Mouse (Mus musculus) midbrain, postnatal 0 days (tissue): ENCODE measurements around the gene Abcf2. TPM values are rescaled to one million over a fixed set of nuclear protein-coding genes. Genes with fewer than 3 reads are reported as not detected.

ENCODE experiments used
- ATAC-seq: fragments of 200-750 bp; cut with Nextera tagmentation; 2 replicates; pipeline ENCODE4 v1.8.0; 2017; ENCODE audit warnings: moderate number of reproducible peaks, mild to moderate bottlenecking, moderate TSS enrichment, moderate library complexity; ENCODE audit not compliant: low FRiP score
- DNase-seq: peaks from one replicate; pipeline ENCODE4 v3.0.0-alpha.2; 2015; ENCODE audit warnings: low spot score
- H3K27ac ChIP-seq: fragments of 300-500 bp; sonication (generic); 2 replicates; pipeline ENCODE4 v1.5.1; 2014; ENCODE audit warnings: low read depth, mild to moderate bottlenecking, low read length, mixed read lengths
- H3K27me3 ChIP-seq: fragments of 300-500 bp; sonication (generic); 2 replicates; pipeline ENCODE4 v1.6.1; 2014; ENCODE audit warnings: low read length, control low read depth, mixed read lengths; ENCODE audit not compliant: insufficient read depth
- H3K36me3 ChIP-seq: fragments of 300-500 bp; sonication (generic); 2 replicates; pipeline ENCODE4 v1.6.1; 2014; ENCODE audit warnings: low read length, control low read depth, mixed read lengths; ENCODE audit not compliant: insufficient read depth
- H3K4me1 ChIP-seq: fragments of 300-500 bp; sonication (generic); 2 replicates; pipeline ENCODE4 v1.6.1; 2014; ENCODE audit warnings: mild to moderate bottlenecking, control low read depth, antibody characterized with exemption, low read length, mixed read lengths; ENCODE audit not compliant: insufficient read depth
- H3K4me2 ChIP-seq: fragments of 300-500 bp; sonication (generic); 2 replicates; pipeline ENCODE4 v1.6.1; 2014; ENCODE audit warnings: low read depth, mild to moderate bottlenecking, low read length, mixed read lengths; ENCODE audit not compliant: poor library complexity, severe bottlenecking
- H3K4me3 ChIP-seq: fragments of 300-500 bp; sonication (generic); 2 replicates; pipeline ENCODE4 v1.5.1; 2014; ENCODE audit warnings: low read depth, mild to moderate bottlenecking, low read length, moderate library complexity
- H3K9ac ChIP-seq: fragments of 300-500 bp; sonication (generic); replicated peaks from 2 replicates; pipeline ENCODE4 v1.6.1; 2014; ENCODE audit warnings: mild to moderate bottlenecking, low read length, moderate library complexity, mixed read lengths; ENCODE audit not compliant: poor library complexity, severe bottlenecking
- H3K9me3 ChIP-seq: fragments of 300-500 bp; sonication (generic); 2 replicates; pipeline ENCODE4 v1.6.1; 2016; ENCODE audit warnings: low read length, control low read depth
- CTCF ChIP-seq: IDR thresholded peaks from 2 replicates; pipeline ENCODE4 v1.5.1; 2016; ENCODE audit warnings: antibody characterized with exemption, mild to moderate bottlenecking
- WGBS: fragments of 180-500 bp; shearing (Covaris S2); extraction: QIAGEN DNeasy Blood & Tissue Kit; methylation state at CpG from one replicate; pipeline ENCODE4 v1.1.7; 2014; 5-methylcytosine and 5-hydroxymethylcytosine counted together
- polyA plus RNA-seq: library from polyadenylated mRNA; unstranded; fragments of >200 nt; fragmentation: Nextera tagmentation; extraction: Ambion mirVana; gene quantifications from 2 replicates; pipeline ENCODE4 v1.2.1, GENCODE M21; 2015
- total RNA-seq: library from RNA; depleted of rRNA; stranded (reverse); fragments of >200 nt; gene quantifications from 2 replicates; pipeline ENCODE4 v1.2.3, GENCODE M21; 2014

The Abcf2 gene
- total and polyA plus RNA-seq, 2 experiments from 2014 or later = 55.9 to 58.2 TPM

DNA sequence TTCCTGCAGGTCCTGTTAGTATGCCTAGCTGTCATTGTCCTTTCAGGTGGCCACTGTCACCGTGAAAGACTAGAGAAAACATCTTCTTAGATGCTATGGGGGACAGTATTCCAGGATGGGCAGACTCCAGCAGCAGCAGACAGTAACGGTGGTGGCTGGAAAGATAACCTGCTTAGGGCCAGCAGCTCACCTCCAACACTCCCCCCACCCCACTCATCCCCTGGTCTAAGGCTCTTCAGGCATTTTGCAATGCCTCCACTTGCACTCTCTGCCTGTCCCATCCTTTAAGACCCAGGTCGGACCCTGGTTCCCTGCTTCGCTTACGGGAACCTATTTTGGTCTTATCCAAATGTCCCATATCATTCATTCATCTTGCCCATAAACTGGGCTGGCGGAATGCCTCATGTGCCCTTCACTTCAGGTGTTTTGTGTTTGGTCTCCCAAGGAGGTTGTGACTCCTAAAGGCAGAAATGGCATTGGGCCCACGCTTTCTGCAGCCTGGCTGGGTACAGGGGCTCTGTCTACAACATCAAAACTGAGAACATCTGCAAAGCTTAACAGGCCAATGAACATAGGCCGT lies 26.3 kb upstream of the Abcf2 start:
- DNase-seq (no peak), ATAC-seq (no peak)
- H3K4me1 ChIP-seq = peaks cover 56% of the 10 kb centered on the region
- H3K9ac ChIP-seq = peak overlapping the region; percentile 67; the same call in 1 of the 2 replicates
- WGBS = 54% methylated on average over 8 of the region's 8 CpGs
- H3K36me3 ChIP-seq = no peaks in the 10 kb centered on the region
- no peaks in the 10 kb centered on the region for H3K9me3 ChIP-seq
- no peaks in the 10 kb centered on the region for H3K27me3 ChIP-seq
- no peak overlapping the region for H3K4me3 ChIP-seq
- H3K4me2 ChIP-seq = peak overlapping the region; percentile 97
- peak overlapping the region; percentile 98 for H3K27ac ChIP-seq
- no peak for TF ChIP-seq CTCF

GRCm38 (mm10) chr5:24602751-24603343 lies 25.6 kb upstream of the Abcf2 start:
- peak overlapping the region; percentile 55 for H3K4me3 ChIP-seq
- no peak for TF ChIP-seq CTCF
- H3K36me3 ChIP-seq = no peaks in the 10 kb centered on the region
- no peak for ATAC-seq
- peak; percentile 68 for DNase-seq
- peak overlapping the region; percentile 98 for H3K27ac ChIP-seq
- peak overlapping the region; percentile 97 for H3K4me2 ChIP-seq
- H3K9me3 ChIP-seq = no peaks in the 10 kb centered on the region
- WGBS = 2% methylated on average over 16 of the region's 16 CpGs
- no peaks in the 10 kb centered on the region for H3K27me3 ChIP-seq
- peaks cover 56% of the 10 kb centered on the region for H3K4me1 ChIP-seq
- peak overlapping the region; percentile 67 for H3K9ac ChIP-seq

- Histone ChIP-seq H3K36me3 (no peaks in the 10 kb centered on the region), H3K27me3 (no peaks in the 10 kb centered on the region), H3K4me2 (peak overlapping the region; percentile 97), H3K4me1 (peaks cover 57% of the 10 kb centered on the region), H3K27ac (peak overlapping the region; percentile 98), H3K9ac (peak overlapping the region; percentile 67), H3K4me3 (peak overlapping the region; percentile 55), H3K9me3 (no peaks in the 10 kb centered on the region)
- ATAC-seq (peak; percentile 29; the same call in 1 of the 2 replicates), DNase-seq (peak; percentile 82)
- no peak for TF ChIP-seq CTCF
- WGBS = 1% methylated on average over 63 of the region's 73 CpGs
Measured at GRCm38 (mm10) chr5:24601911-24602750, 24.9 kb upstream of the Abcf2 start.

DNA sequence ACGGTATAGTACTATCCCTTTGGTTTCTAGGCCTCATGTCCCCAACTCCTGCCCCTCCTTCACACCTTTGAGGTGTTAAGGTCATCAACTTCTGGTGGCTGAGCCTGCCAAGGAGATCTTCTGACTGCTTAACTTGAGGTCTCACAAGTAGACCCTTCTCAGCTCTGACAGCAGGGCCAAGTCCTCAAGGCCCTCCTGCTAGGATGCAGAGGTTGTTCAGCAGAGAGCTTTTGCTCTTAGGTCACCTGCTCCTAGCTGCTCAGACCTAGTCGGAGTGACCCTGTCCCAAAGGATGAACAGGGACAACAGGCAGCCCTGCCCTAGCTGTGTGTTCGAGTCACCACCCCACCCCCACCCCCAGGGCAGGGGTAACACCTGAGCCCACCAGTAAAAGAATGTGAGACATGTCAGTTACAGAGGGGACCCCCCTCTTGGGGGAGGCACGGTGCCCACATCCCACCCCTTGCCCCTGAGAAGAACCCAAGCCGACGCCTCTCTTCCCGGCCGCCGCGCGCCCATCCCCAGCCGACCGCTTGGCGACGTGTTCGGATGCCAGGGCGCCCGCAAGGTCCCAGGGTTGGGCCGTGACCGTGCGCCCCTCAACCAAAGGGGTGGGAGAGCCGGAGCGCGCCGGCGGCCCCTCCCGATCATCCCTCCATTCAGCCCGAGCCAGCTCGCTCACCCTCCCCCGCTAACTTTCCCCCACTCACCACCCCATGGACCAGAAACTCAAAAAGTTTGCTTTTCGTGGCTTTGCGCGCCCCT lies 24.0 kb upstream of the Abcf2 start:
- DNase-seq = peak; percentile 21
- 1% methylated on average over 32 of the region's 33 CpGs for WGBS
- H3K4me1 ChIP-seq = peaks cover 58% of the 10 kb centered on the region

DNA sequence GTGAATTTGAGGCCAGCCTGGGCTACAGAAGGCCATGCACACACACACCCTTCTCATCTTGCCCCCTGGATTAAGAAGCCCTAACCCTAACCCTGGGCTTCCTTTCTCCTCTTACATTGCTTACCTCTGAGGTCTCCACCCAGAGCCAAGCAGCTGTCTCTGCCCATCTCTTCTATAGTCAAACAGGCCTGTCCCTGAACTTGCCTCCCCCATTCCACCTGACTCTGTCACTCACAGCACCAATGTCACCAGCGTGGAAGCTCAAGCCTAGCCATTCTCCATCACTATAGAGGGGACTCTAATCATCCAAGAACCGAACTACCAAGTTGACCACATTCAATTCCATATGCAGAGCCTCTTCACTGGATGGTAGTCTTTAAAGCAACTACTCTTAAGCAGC lies 23.0 kb upstream of the Abcf2 start:
- Histone ChIP-seq H3K27me3 (no peaks in the 10 kb centered on the region), H3K36me3 (0 out of 2 replicates have a peak, but pooled peaks cover 5% of the 10 kb centered on the region), H3K4me1 (peaks cover 58% of the 10 kb centered on the region; the same call in 1 of the 2 replicates), H3K4me2 (peak overlapping the region; percentile 97; the same call in 1 of the 2 replicates), H3K9ac (no peak overlapping the region), H3K27ac (no peak overlapping the region; the same call in 1 of the 2 replicates), H3K4me3 (no peak overlapping the region), H3K9me3 (no peaks in the 10 kb centered on the region)
- no peak for DNase-seq
- TF ChIP-seq CTCF = no peak
- no peak for ATAC-seq
- 59% methylated on average over 2 of the region's 2 CpGs for WGBS

More for the DNA sequence above, 24.0 kb upstream of the Abcf2 start:
- ATAC-seq = no peak
- H3K27ac ChIP-seq = peak overlapping the region; percentile 98
- no peaks in the 10 kb centered on the region for H3K36me3 ChIP-seq
- H3K9me3 ChIP-seq = no peaks in the 10 kb centered on the region
- no peak for TF ChIP-seq CTCF
- H3K4me3 ChIP-seq = peak overlapping the region; percentile 55
- peak overlapping the region; percentile 67 for H3K9ac ChIP-seq
- no peaks in the 10 kb centered on the region for H3K27me3 ChIP-seq
- H3K4me2 ChIP-seq = peak overlapping the region; percentile 97
